Mouse (Mus musculus): ENCODE measurements around the gene Agxt. TPM values are rescaled to one million over a fixed set of nuclear protein-coding genes. Genes with fewer than 3 reads are reported as not detected.

Gene Agxt
- polyA plus RNA-seq (2015; fragmentation: Nextera tagmentation; extraction: Ambion mirVana) = not detected in 2 replicates

GRCm38 (mm10) chr1:93135036-93135526 lies at the start of gene Agxt:
TSS of gene Agxt (plus strand) at chr1:93135240.
- 88% methylated on average over 12 of the region's 12 CpGs for WGBS
- Histone ChIP-seq H3K36me3 (ENCODE audit: control insufficient read depth, insufficient read depth, low read length) (no peaks in the 10 kb centered on the region), H3K9ac (ENCODE audit: low read depth, low read length) (no peak within 1 kb of the TSS), H3K4me1 (ENCODE audit: control insufficient read depth, insufficient read depth, low read length) (no peaks in the 10 kb centered on the region), H3K27me3 (ENCODE audit: control insufficient read depth, insufficient read depth, low read depth, low read length) (no peaks in the 10 kb centered on the region), H3K27ac (ENCODE audit: low read length) (no peak within 1 kb of the TSS), H3K4me2 (ENCODE audit: low read length) (no peak within 1 kb of the TSS), H3K9me3 (replicated peaks; ENCODE audit: control insufficient read depth, low read length, poor library complexity, severe bottlenecking) (no peaks in the 10 kb centered on the region), H3K4me3 (ENCODE audit: low read depth, low read length) (no peak within 1 kb of the TSS)
- no peak for ATAC-seq

GRCm38 (mm10) chr1:93092582-93092981 lies 42.5 kb upstream of the Agxt start:
- WGBS = 89% methylated on average over 3 of the region's 3 CpGs
- H3K27ac ChIP-seq (ENCODE audit: low read length) = no peak overlapping the region
- no peak for ATAC-seq
- no peak overlapping the region for H3K9ac ChIP-seq (ENCODE audit: low read depth, low read length)
- H3K36me3 ChIP-seq (ENCODE audit: control insufficient read depth, insufficient read depth, low read length) = peaks cover 7% of the 10 kb centered on the region
- no peak overlapping the region for H3K4me2 ChIP-seq (ENCODE audit: low read length)
- H3K4me3 ChIP-seq (ENCODE audit: low read depth, low read length) = no peak overlapping the region
- H3K9me3 ChIP-seq (replicated peaks; ENCODE audit: control insufficient read depth, low read length, poor library complexity, severe bottlenecking) = no peaks in the 10 kb centered on the region
- peaks cover 15% of the 10 kb centered on the region; the same call in 1 of the 2 replicates for H3K4me1 ChIP-seq (ENCODE audit: control insufficient read depth, insufficient read depth, low read length)
- no peaks in the 10 kb centered on the region for H3K27me3 ChIP-seq (ENCODE audit: control insufficient read depth, insufficient read depth, low read depth, low read length)

- Histone ChIP-seq H3K9me3 (replicated peaks; ENCODE audit: control insufficient read depth, low read length, poor library complexity, severe bottlenecking) (no peaks in the 10 kb centered on the region), H3K27ac (ENCODE audit: low read length) (no peak overlapping the region), H3K9ac (ENCODE audit: low read depth, low read length) (no peak overlapping the region; the same call in none of the 2 replicates), H3K4me1 (ENCODE audit: control insufficient read depth, insufficient read depth, low read length) (peaks cover 32% of the 10 kb centered on the region), H3K36me3 (ENCODE audit: control insufficient read depth, insufficient read depth, low read length) (no peaks in the 10 kb centered on the region), H3K27me3 (ENCODE audit: control insufficient read depth, insufficient read depth, low read depth, low read length) (no peaks in the 10 kb centered on the region), H3K4me2 (ENCODE audit: low read length) (peak overlapping the region; percentile 87), H3K4me3 (ENCODE audit: low read depth, low read length) (peak overlapping the region; percentile 84)
- no peak for ATAC-seq
- WGBS = 82% methylated on average over 5 of the region's 5 CpGs
Observed at GRCm38 (mm10) chr1:93098956-93099355, 36.1 kb upstream of the Agxt start.

- ATAC-seq = peak; percentile 5
- Histone ChIP-seq H3K4me3 (ENCODE audit: low read depth, low read length) (peak overlapping the region; percentile 84), H3K9ac (ENCODE audit: low read depth, low read length) (peak overlapping the region; percentile 86), H3K36me3 (ENCODE audit: control insufficient read depth, insufficient read depth, low read length) (no peaks in the 10 kb centered on the region), H3K9me3 (replicated peaks; ENCODE audit: control insufficient read depth, low read length, poor library complexity, severe bottlenecking) (no peaks in the 10 kb centered on the region), H3K4me2 (ENCODE audit: low read length) (peak overlapping the region; percentile 87), H3K27ac (ENCODE audit: low read length) (peak overlapping the region; percentile 95), H3K4me1 (ENCODE audit: control insufficient read depth, insufficient read depth, low read length) (peaks cover 31% of the 10 kb centered on the region), H3K27me3 (ENCODE audit: control insufficient read depth, insufficient read depth, low read depth, low read length) (no peaks in the 10 kb centered on the region)
- 2% methylated on average over 18 of the region's 18 CpGs for WGBS
Observed at GRCm38 (mm10) chr1:93100243-93100575, 34.8 kb upstream of the Agxt start.

- H3K4me2 ChIP-seq (ENCODE audit: low read length) = peak overlapping the region; percentile 87
- H3K9ac ChIP-seq (ENCODE audit: low read depth, low read length) = peak overlapping the region; percentile 86
- no peaks in the 10 kb centered on the region for H3K36me3 ChIP-seq (ENCODE audit: control insufficient read depth, insufficient read depth, low read length)
- H3K4me3 ChIP-seq (ENCODE audit: low read depth, low read length) = peak overlapping the region; percentile 84
- peak; percentile 72 for ATAC-seq
- no peaks in the 10 kb centered on the region for H3K27me3 ChIP-seq (ENCODE audit: control insufficient read depth, insufficient read depth, low read depth, low read length)
- H3K9me3 ChIP-seq (replicated peaks; ENCODE audit: control insufficient read depth, low read length, poor library complexity, severe bottlenecking) = no peaks in the 10 kb centered on the region
- WGBS = under 1% methylated on average over 43 of the region's 49 CpGs
- H3K27ac ChIP-seq (ENCODE audit: low read length) = peak overlapping the region; percentile 95
- peaks cover 25% of the 10 kb centered on the region for H3K4me1 ChIP-seq (ENCODE audit: control insufficient read depth, insufficient read depth, low read length)
Observed at GRCm38 (mm10) chr1:93100576-93101491, 34.2 kb upstream of the Agxt start.

GRCm38 (mm10) chr1:93101571-93102061 lies 33.4 kb upstream of the Agxt start, which contains the start of gene Kif1a:
TSS of gene Kif1a (minus strand) at chr1:93101951.
- WGBS = 1% methylated on average over 38 of the region's 39 CpGs
- peak within 1 kb of the TSS; percentile 84 for H3K4me3 ChIP-seq (ENCODE audit: low read depth, low read length)
- ATAC-seq = peak; percentile 93
- peaks cover 20% of the 10 kb centered on the region for H3K4me1 ChIP-seq (ENCODE audit: control insufficient read depth, insufficient read depth, low read length)
- no peaks in the 10 kb centered on the region for H3K36me3 ChIP-seq (ENCODE audit: control insufficient read depth, insufficient read depth, low read length)
- no peaks in the 10 kb centered on the region for H3K27me3 ChIP-seq (ENCODE audit: control insufficient read depth, insufficient read depth, low read depth, low read length)
- peak within 1 kb of the TSS; percentile 95 for H3K27ac ChIP-seq (ENCODE audit: low read length)
- H3K9ac ChIP-seq (ENCODE audit: low read depth, low read length) = peak within 1 kb of the TSS; percentile 86
- no peaks in the 10 kb centered on the region for H3K9me3 ChIP-seq (replicated peaks; ENCODE audit: control insufficient read depth, low read length, poor library complexity, severe bottlenecking)
- peak within 1 kb of the TSS; percentile 87 for H3K4me2 ChIP-seq (ENCODE audit: low read length)

- H3K9me3 ChIP-seq (replicated peaks; ENCODE audit: control insufficient read depth, low read length, poor library complexity, severe bottlenecking) = no peaks in the 10 kb centered on the region
- H3K36me3 ChIP-seq (ENCODE audit: control insufficient read depth, insufficient read depth, low read length) = no peaks in the 10 kb centered on the region
- no peaks in the 10 kb centered on the region for H3K27me3 ChIP-seq (ENCODE audit: control insufficient read depth, insufficient read depth, low read depth, low read length)
- peak overlapping the region; percentile 87 for H3K4me2 ChIP-seq (ENCODE audit: low read length)
- WGBS = 60% methylated on average over 7 of the region's 7 CpGs
- peaks cover 20% of the 10 kb centered on the region for H3K4me1 ChIP-seq (ENCODE audit: control insufficient read depth, insufficient read depth, low read length)
- ATAC-seq = peak; percentile 2
- peak overlapping the region; percentile 86; the same call in 1 of the 2 replicates for H3K9ac ChIP-seq (ENCODE audit: low read depth, low read length)
- H3K4me3 ChIP-seq (ENCODE audit: low read depth, low read length) = peak overlapping the region; percentile 84; the same call in 1 of the 2 replicates
- H3K27ac ChIP-seq (ENCODE audit: low read length) = peak overlapping the region; percentile 95
Observed at GRCm38 (mm10) chr1:93102700-93103099, 32.3 kb upstream of the Agxt start.

- peak overlapping the region; percentile 66 for H3K9ac ChIP-seq (ENCODE audit: low read depth, low read length)
- 19% methylated on average over 21 of the region's 21 CpGs for WGBS
Observed at GRCm38 (mm10) chr1:93114713-93115463, 20.2 kb upstream of the Agxt start.

More at GRCm38 (mm10) chr1:93114713-93115463, 20.2 kb upstream of the Agxt start:
- Histone ChIP-seq H3K4me1 (ENCODE audit: control insufficient read depth, insufficient read depth, low read length) (peaks cover 15% of the 10 kb centered on the region), H3K9me3 (replicated peaks; ENCODE audit: control insufficient read depth, low read length, poor library complexity, severe bottlenecking) (no peaks in the 10 kb centered on the region), H3K4me2 (ENCODE audit: low read length) (peak overlapping the region; percentile 77), H3K36me3 (ENCODE audit: control insufficient read depth, insufficient read depth, low read length) (no peaks in the 10 kb centered on the region), H3K27ac (ENCODE audit: low read length) (peak overlapping the region; percentile 81), H3K27me3 (ENCODE audit: control insufficient read depth, insufficient read depth, low read depth, low read length) (no peaks in the 10 kb centered on the region), H3K4me3 (ENCODE audit: low read depth, low read length) (peak overlapping the region; percentile 36)
- peak; percentile 100 for ATAC-seq
